Mouse (Mus musculus) frontal cortex, postnatal 14 days (tissue): ENCODE results near the gene Tmem79.
A peak's percentile ranks its signal among the peaks of the same experiment; 100 is the strongest.
"Not testable (repeated sequence)": the region's sequence is repeated elsewhere in the genome, so short reads cannot be mapped to it uniquely, and the experiment has no call there.

Experiments
- DNase-seq, 2 experiments: peaks; one replicate each; pipeline ENCODE4 v3.0.0; 2022; ENCODE audit warnings: low spot score in 2 of 2

Gene Tmem79

DNA sequence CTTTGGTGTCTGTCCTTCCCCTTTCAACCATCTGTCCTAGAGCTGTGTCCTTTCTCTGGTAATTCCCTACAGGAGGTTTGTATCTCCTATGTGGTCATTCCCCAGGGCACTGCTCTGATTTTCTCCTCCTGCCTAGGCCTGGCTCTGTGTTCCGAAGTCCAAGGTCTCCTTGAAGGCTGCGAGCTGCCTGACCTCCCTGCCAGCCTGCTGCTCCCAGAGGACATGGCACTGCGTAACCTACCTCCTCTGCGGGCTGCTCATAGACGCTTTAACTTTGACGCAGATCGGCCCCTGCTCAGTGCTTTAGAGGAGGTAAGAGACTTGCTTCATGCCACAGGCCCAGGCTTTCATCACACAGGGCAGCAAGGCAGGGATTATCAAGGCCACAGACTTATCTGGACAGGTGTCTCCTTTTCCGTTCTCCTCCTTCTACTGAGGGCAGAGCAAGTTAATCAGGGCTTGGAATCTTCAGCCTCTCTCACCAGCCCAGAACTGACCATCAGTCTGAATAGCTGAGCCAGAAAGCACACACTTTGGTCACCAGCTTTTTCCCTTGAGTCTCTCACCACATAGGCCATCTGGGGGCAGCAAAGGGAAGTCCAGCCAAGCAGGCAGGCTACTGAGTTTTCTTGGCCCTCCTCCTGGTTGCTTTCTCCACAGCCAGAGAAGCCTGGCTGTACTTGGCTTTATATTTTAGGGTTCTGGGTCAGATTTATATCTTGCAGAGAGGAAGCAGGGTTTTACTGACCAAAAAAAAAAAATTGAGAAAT is 18.6 kb upstream of the Tmem79 start:
- no peak for DNase-seq

- DNase-seq, result no peak
Observed at GRCm38 (mm10) chr3:88352907-88353306, 17.0 kb upstream of the Tmem79 start.

GRCm38 (mm10) chr3:88350732-88351131 is 14.8 kb upstream of the Tmem79 start:
- no peak for DNase-seq

- no peak for DNase-seq
Observed at GRCm38 (mm10) chr3:88339006-88339405, 3.1 kb upstream of the Tmem79 start.

DNA sequence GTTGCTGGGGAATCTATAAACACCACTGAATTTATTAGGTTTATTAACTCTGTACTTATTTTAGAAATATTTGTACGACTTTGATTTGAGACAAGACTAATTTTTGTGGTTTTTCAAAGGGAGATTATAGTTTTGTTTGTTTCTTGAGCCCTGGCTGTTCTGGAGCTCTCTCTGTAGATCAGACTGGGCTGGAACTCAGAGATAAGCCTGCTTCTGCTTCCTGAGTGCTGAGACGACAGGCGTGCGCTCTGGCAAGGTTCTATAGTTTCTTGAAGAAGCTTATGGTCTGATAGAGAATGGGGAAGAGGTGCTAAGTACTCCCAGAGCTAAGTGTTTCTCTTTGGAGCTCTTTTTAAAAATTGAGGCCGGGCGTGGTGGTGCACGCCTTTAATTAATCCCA is 2.4 kb upstream of the Tmem79 start:
- DNase-seq, result no peak

GRCm38 (mm10) chr3:88337367-88338020 is 1.5 kb upstream of the Tmem79 start:
- DNase-seq, result no peak

DNA sequence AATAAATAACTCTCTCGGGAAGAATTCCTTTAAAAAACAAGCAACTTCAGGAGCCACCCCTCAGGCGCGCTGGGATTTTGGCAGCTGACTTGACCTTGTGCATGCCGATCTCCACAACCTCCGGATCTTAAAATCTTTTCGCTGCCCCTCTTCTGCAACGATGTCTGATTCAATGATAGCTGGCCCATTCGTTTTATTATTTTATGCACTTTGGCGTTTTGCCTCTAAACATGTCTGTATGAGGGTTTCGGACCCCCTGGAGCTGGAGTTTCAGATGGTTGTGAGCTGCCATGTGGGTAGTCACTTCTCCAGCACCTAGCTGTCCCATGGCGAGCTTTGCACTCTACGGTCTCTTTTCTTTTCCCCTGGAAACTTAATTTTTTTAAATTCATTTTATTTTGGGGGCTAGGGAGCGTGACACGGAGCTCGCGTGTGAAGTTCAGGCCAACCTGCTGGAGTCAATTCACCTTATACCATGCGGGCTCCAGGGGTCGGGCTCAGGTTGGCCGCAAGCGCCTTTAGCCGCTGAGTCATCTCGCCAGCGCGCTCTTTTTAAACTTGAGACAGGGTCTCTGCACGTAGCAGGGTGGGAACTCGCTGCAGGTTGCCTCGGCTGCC is 403 bp downstream of the Tmem79 start:
- no peak for DNase-seq

GRCm38 (mm10) chr3:88334902-88335435 is 979 bp downstream of the Tmem79 start:
- DNase-seq, result no peak

DNA sequence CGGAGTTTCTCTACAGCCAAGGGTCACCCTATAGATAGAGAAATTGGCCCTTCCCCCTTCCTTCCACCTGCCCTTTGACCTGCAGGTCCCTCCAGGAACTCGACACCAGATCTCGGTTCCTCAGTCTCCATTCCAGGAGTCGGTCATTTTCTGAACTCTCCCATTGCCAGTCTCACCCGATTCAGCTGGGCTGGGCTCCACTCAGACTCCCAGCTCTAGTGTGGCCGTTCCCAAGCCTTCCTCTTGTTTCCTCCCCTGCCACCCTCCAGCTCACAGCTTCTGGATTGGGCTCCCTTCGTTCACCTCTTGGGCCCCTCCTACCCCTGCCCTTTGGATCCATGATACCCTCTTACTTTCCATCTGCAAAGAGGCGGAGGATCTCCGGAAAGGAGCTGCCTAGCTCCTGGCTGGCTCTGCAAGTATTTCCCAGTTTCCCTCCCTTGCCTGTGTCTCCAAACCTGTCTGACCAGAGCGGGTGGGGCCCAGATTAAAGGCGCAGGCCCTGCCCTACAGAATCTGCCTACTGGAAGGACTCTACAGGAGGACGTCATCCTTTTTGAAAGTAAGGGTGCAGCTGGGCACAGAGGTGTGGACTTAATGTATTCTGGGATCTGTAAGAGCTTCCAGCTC is 1.8 kb downstream of the Tmem79 start:
- DNase-seq, result no peak

- no peak for DNase-seq
Observed at GRCm38 (mm10) chr3:88331282-88331681, 4.7 kb downstream of the Tmem79 start.

DNA sequence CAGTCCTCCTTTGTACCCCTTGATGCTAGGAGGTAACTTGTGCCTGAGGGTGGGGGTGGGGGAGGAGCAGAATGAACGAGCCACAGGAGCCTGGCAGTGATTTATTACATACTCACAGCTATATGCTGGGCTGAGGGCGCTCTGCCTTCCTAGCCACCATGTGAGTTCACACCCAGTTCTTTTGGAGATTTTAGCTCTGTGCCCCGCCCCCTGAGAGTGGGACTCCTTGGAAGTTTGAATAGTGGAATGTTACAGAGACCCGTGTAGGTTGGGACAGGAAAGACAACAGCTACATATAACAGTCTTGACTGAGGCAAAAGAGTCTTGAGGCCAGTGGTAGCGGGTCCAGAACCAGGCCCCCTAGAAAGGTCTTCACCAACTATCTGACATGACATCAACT is 7.0 kb downstream of the Tmem79 start:
- DNase-seq, result no peak

DNA sequence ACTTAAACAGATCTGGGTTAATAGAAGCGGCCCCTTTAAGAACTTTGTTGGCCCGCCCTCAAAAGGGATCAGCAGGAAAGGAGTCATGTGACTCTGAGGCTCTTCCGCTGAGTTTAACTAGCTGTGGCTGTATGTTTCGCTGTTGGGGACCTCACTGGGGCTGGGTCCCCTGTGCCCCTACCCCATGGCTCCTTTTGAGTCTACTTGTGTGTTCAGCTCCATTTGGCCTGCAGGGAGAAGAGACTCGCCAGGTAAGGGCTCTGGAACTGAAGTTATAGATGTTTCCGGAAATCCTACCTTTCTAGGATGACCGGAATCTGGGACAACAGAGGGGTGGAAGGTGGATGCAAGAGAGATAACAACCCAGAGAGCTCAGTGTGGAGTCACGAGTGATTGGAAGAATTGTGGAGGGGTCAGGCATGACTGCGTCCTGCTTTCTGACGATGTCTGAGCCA is 11.0 kb downstream of the Tmem79 start, which contains the start of gene Glmp:
Gene Glmp (plus strand): TSS at position 73 of the 455 bp plus-strand sequence.
- peak in 1 of 2 experiments; percentile 40 for DNase-seq

DNA sequence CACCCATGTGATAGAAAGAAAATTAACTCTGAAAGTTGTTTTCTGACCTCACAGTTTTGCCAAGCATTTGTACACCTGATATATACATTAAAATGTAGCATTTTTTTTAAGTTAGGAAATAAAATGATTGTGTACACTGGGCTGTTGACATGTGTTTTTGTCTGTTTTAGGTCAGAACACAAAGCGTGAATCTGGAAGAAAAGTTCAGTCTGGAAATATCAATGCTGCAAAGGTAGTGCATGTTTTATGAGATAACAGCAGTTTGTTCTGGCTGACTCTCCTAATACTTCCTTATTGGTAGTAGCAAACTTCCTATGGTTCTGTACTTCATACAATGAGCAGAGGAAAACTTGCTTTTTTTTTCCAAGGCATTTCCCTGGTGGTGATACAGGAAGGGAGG is 36.8 kb downstream of the Tmem79 start:
- no peak for DNase-seq

GRCm38 (mm10) chr3:88297321-88297851 is 38.6 kb downstream of the Tmem79 start:
- no peak for DNase-seq

DNA sequence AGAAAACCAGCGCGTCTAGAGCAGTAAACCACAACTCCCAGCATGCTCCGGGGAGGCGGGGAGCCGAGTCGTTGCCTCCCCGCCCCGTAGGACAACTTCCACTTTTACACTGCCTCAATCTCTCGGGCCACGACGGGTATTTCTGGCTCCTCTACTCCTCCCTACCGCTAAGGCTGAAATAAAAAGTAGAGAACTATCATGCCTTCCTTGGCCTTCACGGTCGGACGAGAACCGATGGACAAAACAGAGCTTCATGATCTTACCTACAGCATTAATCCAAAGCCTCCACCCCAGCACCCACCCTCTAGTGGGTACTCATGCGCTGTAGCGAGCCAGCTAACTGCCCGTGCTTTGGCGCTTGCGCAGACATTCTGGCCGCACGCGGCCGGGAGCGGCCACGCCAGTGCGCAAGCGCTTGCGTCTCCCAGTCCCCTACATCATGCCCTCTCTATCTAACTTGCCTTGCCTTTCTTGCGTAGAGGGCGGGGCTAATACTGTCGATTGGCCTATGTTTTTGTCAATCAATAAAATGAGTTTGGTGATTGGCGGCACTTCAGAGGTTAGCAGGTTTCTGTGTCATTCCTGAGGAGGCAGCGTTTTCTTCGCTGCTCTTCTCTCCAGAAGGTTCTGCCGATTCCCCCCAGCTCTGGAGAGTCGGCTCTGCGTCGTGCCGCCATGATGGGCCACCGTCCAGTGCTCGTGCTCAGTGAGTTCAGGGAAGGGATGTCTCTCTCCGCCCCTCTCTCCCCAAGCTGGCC is 39.2 kb downstream of the Tmem79 start, which contains the start of the genes Tsacc and Cct3:
Gene Tsacc (minus strand): TSS at position 439 of the 758 bp plus-strand sequence.
Gene Cct3 (plus strand): TSS at position 556 of the 758 bp plus-strand sequence.
- peak; percentile 94 to 95 for DNase-seq

GRCm38 (mm10) chr3:88296110-88296560 is 39.8 kb downstream of the Tmem79 start:
- DNase-seq, result no peak

GRCm38 (mm10) chr3:88295272-88295671 is 40.7 kb downstream of the Tmem79 start:
- DNase-seq, result not testable (repeated sequence)

GRCm38 (mm10) chr3:88291970-88292369 is 44.0 kb downstream of the Tmem79 start:
- DNase-seq, result no peak

GRCm38 (mm10) chr3:88288133-88288713 is 47.7 kb downstream of the Tmem79 start:
- not testable (repeated sequence) for DNase-seq

DNA sequence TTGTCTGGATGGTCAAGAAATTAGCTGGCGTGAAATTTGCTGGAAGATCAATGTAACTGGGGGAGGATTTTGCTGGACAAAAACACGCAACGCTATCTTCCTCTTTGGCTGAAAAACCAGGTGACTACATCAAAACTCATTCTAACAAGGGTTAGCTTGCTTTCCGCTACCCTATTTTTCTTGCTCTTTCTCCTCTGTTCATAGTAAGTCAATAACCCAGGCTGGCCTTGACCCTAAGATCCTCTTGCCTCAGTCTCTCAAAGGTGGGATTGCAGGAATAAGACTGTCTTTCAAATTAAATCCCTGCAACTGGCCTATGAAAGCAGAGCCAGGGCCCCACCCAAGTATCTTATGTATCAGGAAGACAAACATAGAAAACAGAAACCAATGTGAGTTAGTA is 48.8 kb downstream of the Tmem79 start, which contains the start of gene Gm38392:
Gene Gm38392 (minus strand): TSS at position 101 of the 400 bp plus-strand sequence.
- DNase-seq, result no peak
